Mouse (Mus musculus) intestine, embryonic 16.5 days (tissue): Measurements from ENCODE around the gene Inpp5a. TPM values are rescaled to one million over a fixed set of nuclear protein-coding genes. Genes with fewer than 3 reads are reported as not detected.
"Not testable (repeated sequence)": the region's sequence is repeated elsewhere in the genome, so short reads cannot be mapped to it uniquely, and the experiment has no call there.

Experiments
- ATAC-seq: fragments of 200-750 bp; cut with Nextera tagmentation; 2 replicates; pipeline ENCODE4 v1.8.0; 2017; ENCODE audit warnings: moderate TSS enrichment, moderate library complexity
- H3K27ac ChIP-seq: fragments of 300-500 bp; sonication (generic); 2 replicates; pipeline ENCODE4 v1.5.1; 2014; ENCODE audit warnings: mild to moderate bottlenecking, low read length
- H3K27me3 ChIP-seq: fragments of 300-500 bp; sonication (generic); replicated peaks from 2 replicates; pipeline ENCODE4 v1.6.1; 2014; ENCODE audit warnings: low read length, control low read depth, mixed read lengths; ENCODE audit not compliant: control insufficient read depth, insufficient read depth
- H3K36me3 ChIP-seq: fragments of 300-500 bp; sonication (generic); 2 replicates; pipeline ENCODE4 v1.6.1; 2014; ENCODE audit warnings: low read length, control low read depth; ENCODE audit not compliant: control insufficient read depth, insufficient read depth
- H3K4me1 ChIP-seq: fragments of 300-500 bp; sonication (generic); 2 replicates; pipeline ENCODE4 v1.6.1; 2014; ENCODE audit warnings: low read length, control low read depth, mixed read lengths; ENCODE audit not compliant: control insufficient read depth, insufficient read depth
- H3K4me2 ChIP-seq: fragments of 300-500 bp; sonication (generic); 2 replicates; pipeline ENCODE4 v1.6.1; 2014; ENCODE audit warnings: low read depth, low read length, control low read depth
- H3K4me3 ChIP-seq: fragments of 300-500 bp; sonication (generic); 2 replicates; pipeline ENCODE4 v1.5.1; 2014; ENCODE audit warnings: mild to moderate bottlenecking, low read length
- H3K9ac ChIP-seq: fragments of 300-500 bp; sonication (generic); 2 replicates; pipeline ENCODE4 v1.6.1; 2014; ENCODE audit warnings: low read depth, low read length
- H3K9me3 ChIP-seq: fragments of 300-500 bp; sonication (generic); 2 replicates; pipeline ENCODE4 v1.6.1; 2016; ENCODE audit warnings: low read length, control low read depth; ENCODE audit not compliant: control insufficient read depth
- WGBS: fragments of 180-500 bp; shearing (Covaris S2); extraction: QIAGEN DNeasy Blood & Tissue Kit; methylation state at CpG from one replicate; pipeline ENCODE4 v1.1.7; 2014; 5-methylcytosine and 5-hydroxymethylcytosine counted together
- polyA plus RNA-seq: library from polyadenylated mRNA; unstranded; fragments of >200 nt; fragmentation: Nextera tagmentation; extraction: Ambion mirVana; gene quantifications from 2 replicates; pipeline ENCODE4 v1.2.1, GENCODE M21; 2015

Gene Inpp5a
- polyA plus RNA-seq, 1 experiment from 2014 or later: 8.9 TPM

GRCm38 (mm10) chr7:139434095-139434830 lies 45.4 kb downstream of the Inpp5a start:
- H3K4me3 ChIP-seq: no peak overlapping the region
- H3K36me3 ChIP-seq: no peaks in the 10 kb centered on the region
- no peaks in the 10 kb centered on the region for H3K27me3 ChIP-seq
- H3K9me3 ChIP-seq: no peaks in the 10 kb centered on the region
- H3K4me2 ChIP-seq: no peak overlapping the region
- H3K27ac ChIP-seq: no peak overlapping the region
- peak; percentile 26; the same call in 1 of the 2 replicates for ATAC-seq
- 61% methylated on average over 5 of the region's 5 CpGs for WGBS
- H3K9ac ChIP-seq: no peak overlapping the region
- H3K4me1 ChIP-seq: peaks cover 19% of the 10 kb centered on the region

- H3K27ac ChIP-seq, ATAC-seq, H3K36me3 ChIP-seq, H3K9ac ChIP-seq, H3K4me2 ChIP-seq, H3K9me3 ChIP-seq, H3K4me3 ChIP-seq, H3K27me3 ChIP-seq: not testable (repeated sequence)
- WGBS: 90% methylated on average over 2 of the region's 2 CpGs
- peaks cover 21% of the 10 kb centered on the region for H3K4me1 ChIP-seq
Measured at GRCm38 (mm10) chr7:139434931-139435330, 46.0 kb downstream of the Inpp5a start.

GRCm38 (mm10) chr7:139435749-139436148 lies 46.8 kb downstream of the Inpp5a start:
- H3K4me3 ChIP-seq: no peak overlapping the region
- H3K9me3 ChIP-seq: no peaks in the 10 kb centered on the region
- no peaks in the 10 kb centered on the region for H3K27me3 ChIP-seq
- no peak overlapping the region for H3K27ac ChIP-seq
- peaks cover 28% of the 10 kb centered on the region for H3K4me1 ChIP-seq
- no peak overlapping the region for H3K4me2 ChIP-seq
- H3K9ac ChIP-seq: no peak overlapping the region
- no peak for ATAC-seq
- no peaks in the 10 kb centered on the region for H3K36me3 ChIP-seq

GRCm38 (mm10) chr7:139436951-139437350 lies 48.0 kb downstream of the Inpp5a start:
- 77% methylated on average over 7 of the region's 7 CpGs for WGBS
- Histone ChIP-seq H3K4me1 (peaks cover 40% of the 10 kb centered on the region), H3K4me2 (no peak overlapping the region)

GRCm38 (mm10) chr7:139437471-139437870 lies 48.6 kb downstream of the Inpp5a start:
- Histone ChIP-seq H3K4me2 (no peak overlapping the region), H3K27ac (no peak overlapping the region), H3K27me3 (no peaks in the 10 kb centered on the region), H3K9ac (no peak overlapping the region), H3K9me3 (no peaks in the 10 kb centered on the region), H3K36me3 (no peaks in the 10 kb centered on the region), H3K4me1 (peaks cover 40% of the 10 kb centered on the region), H3K4me3 (no peak overlapping the region)
- ATAC-seq: no peak
- 66% methylated on average over 5 of the region's 5 CpGs for whole genome bisulfite sequencing

More at GRCm38 (mm10) chr7:139436951-139437350, 48.0 kb downstream of the Inpp5a start:
- Histone ChIP-seq H3K4me3 (no peak overlapping the region), H3K9ac (no peak overlapping the region), H3K27me3 (no peaks in the 10 kb centered on the region), H3K36me3 (no peaks in the 10 kb centered on the region), H3K27ac (no peak overlapping the region), H3K9me3 (no peaks in the 10 kb centered on the region)
- ATAC-seq: no peak

- no peaks in the 10 kb centered on the region for H3K27me3 ChIP-seq
- H3K9ac ChIP-seq: no peak overlapping the region
- WGBS: 42% methylated on average over 9 of the region's 9 CpGs
- no peaks in the 10 kb centered on the region for H3K9me3 ChIP-seq
- no peak overlapping the region for H3K4me3 ChIP-seq
- ATAC-seq: no peak
- no peak overlapping the region for H3K27ac ChIP-seq
- no peak overlapping the region for H3K4me2 ChIP-seq
- H3K4me1 ChIP-seq: peaks cover 40% of the 10 kb centered on the region
- no peaks in the 10 kb centered on the region for H3K36me3 ChIP-seq
Measured at GRCm38 (mm10) chr7:139437926-139438600, 49.2 kb downstream of the Inpp5a start.

GRCm38 (mm10) chr7:139438601-139438945 lies 49.7 kb downstream of the Inpp5a start:
- H3K4me3 ChIP-seq: no peak overlapping the region
- H3K4me1 ChIP-seq: peaks cover 40% of the 10 kb centered on the region
- H3K36me3 ChIP-seq: no peaks in the 10 kb centered on the region
- no peaks in the 10 kb centered on the region for H3K27me3 ChIP-seq
- WGBS: 66% methylated on average over 4 of the region's 4 CpGs
- no peak for ATAC-seq
- no peak overlapping the region for H3K4me2 ChIP-seq
- no peaks in the 10 kb centered on the region for H3K9me3 ChIP-seq
- H3K9ac ChIP-seq: no peak overlapping the region
- H3K27ac ChIP-seq: no peak overlapping the region

GRCm38 (mm10) chr7:139439031-139439430 lies 50.1 kb downstream of the Inpp5a start:
- Histone ChIP-seq H3K4me1 (peaks cover 38% of the 10 kb centered on the region), H3K4me3 (no peak overlapping the region), H3K27me3 (no peaks in the 10 kb centered on the region), H3K27ac (no peak overlapping the region), H3K9ac (no peak overlapping the region), H3K9me3 (no peaks in the 10 kb centered on the region), H3K4me2 (no peak overlapping the region), H3K36me3 (no peaks in the 10 kb centered on the region)
- 68% methylated on average over 3 of the region's 3 CpGs for WGBS
- ATAC-seq: no peak

- H3K4me1 ChIP-seq: peaks cover 41% of the 10 kb centered on the region
- ATAC-seq: no peak
- no peaks in the 10 kb centered on the region for H3K36me3 ChIP-seq
- H3K4me2 ChIP-seq: no peak overlapping the region
- WGBS: 79% methylated on average over 6 of the region's 6 CpGs
- H3K4me3 ChIP-seq: no peak overlapping the region
- no peaks in the 10 kb centered on the region for H3K9me3 ChIP-seq
- H3K9ac ChIP-seq: no peak overlapping the region
- no peaks in the 10 kb centered on the region for H3K27me3 ChIP-seq
- no peak overlapping the region for H3K27ac ChIP-seq
Measured at GRCm38 (mm10) chr7:139439922-139440895, 51.3 kb downstream of the Inpp5a start.
